Mouse (Mus musculus): ENCODE results near the gene Hnrnpu. TPM values are rescaled to one million over a fixed set of nuclear protein-coding genes. Genes with fewer than 3 reads are reported as not detected.
"Not testable (repeated sequence)": the region's sequence is repeated elsewhere in the genome, so short reads cannot be mapped to it uniquely, and the experiment has no call there.

Hnrnpu gene
- polyA plus RNA-seq, 1 experiment: 147 TPM

GRCm38 (mm10) chr1:178357776-178358710 lies 20.4 kb upstream of the Hnrnpu start:
- no peak overlapping the region for H3K4me3 ChIP-seq (ENCODE audit: control insufficient read depth, low read depth, low read length)
- no peaks in the 10 kb centered on the region; the same call in 1 of the 2 replicates for H3K4me1 ChIP-seq (ENCODE audit: control insufficient read depth, insufficient read depth, low read length)
- no peak overlapping the region for H3K27ac ChIP-seq (ENCODE audit: control insufficient read depth, insufficient read depth, low read depth, low read length)
- TF ChIP-seq POLR2A (IDR thresholded peaks at IDR 0.05; ENCODE audit: control insufficient read depth, low read depth, low read length): no peak
- no peak for TF ChIP-seq CTCF (IDR thresholded peaks at IDR 0.05; ENCODE audit: control insufficient read depth, insufficient read depth, insufficient replicate concordance, low read depth, low read length)
- H3K27me3 ChIP-seq (ENCODE audit: control insufficient read depth, insufficient read depth, low read length): no peaks in the 10 kb centered on the region
- H3K36me3 ChIP-seq (ENCODE audit: control insufficient read depth, insufficient read depth, low read length): no peaks in the 10 kb centered on the region

GRCm38 (mm10) chr1:178354576-178354975 lies 17.0 kb upstream of the Hnrnpu start:
- Histone ChIP-seq H3K4me3 (ENCODE audit: control insufficient read depth, low read depth, low read length) (no peak overlapping the region), H3K27ac (ENCODE audit: control insufficient read depth, insufficient read depth, low read depth, low read length) (no peak overlapping the region), H3K36me3 (ENCODE audit: control insufficient read depth, insufficient read depth, low read length) (no peaks in the 10 kb centered on the region), H3K27me3 (ENCODE audit: control insufficient read depth, insufficient read depth, low read length) (no peaks in the 10 kb centered on the region), H3K4me1 (ENCODE audit: control insufficient read depth, insufficient read depth, low read length) (no peaks in the 10 kb centered on the region)
- TF ChIP-seq CTCF (IDR thresholded peaks at IDR 0.05; ENCODE audit: control insufficient read depth, insufficient read depth, insufficient replicate concordance, low read depth, low read length) (no peak), POLR2A (IDR thresholded peaks at IDR 0.05; ENCODE audit: control insufficient read depth, low read depth, low read length) (no peak)

GRCm38 (mm10) chr1:178351643-178352042 lies 14.0 kb upstream of the Hnrnpu start:
- Histone ChIP-seq H3K36me3 (ENCODE audit: control insufficient read depth, insufficient read depth, low read length) (no peaks in the 10 kb centered on the region), H3K4me1 (ENCODE audit: control insufficient read depth, insufficient read depth, low read length) (no peaks in the 10 kb centered on the region), H3K27ac (ENCODE audit: control insufficient read depth, insufficient read depth, low read depth, low read length) (no peak overlapping the region), H3K4me3 (ENCODE audit: control insufficient read depth, low read depth, low read length) (no peak overlapping the region), H3K27me3 (ENCODE audit: control insufficient read depth, insufficient read depth, low read length) (no peaks in the 10 kb centered on the region)
- TF ChIP-seq POLR2A (IDR thresholded peaks at IDR 0.05; ENCODE audit: control insufficient read depth, low read depth, low read length) (no peak), CTCF (IDR thresholded peaks at IDR 0.05; ENCODE audit: control insufficient read depth, insufficient read depth, insufficient replicate concordance, low read depth, low read length) (no peak)

- TF ChIP-seq CTCF (IDR thresholded peaks at IDR 0.05; ENCODE audit: control insufficient read depth, insufficient read depth, insufficient replicate concordance, low read depth, low read length): no peak
- TF ChIP-seq POLR2A (IDR thresholded peaks at IDR 0.05; ENCODE audit: control insufficient read depth, low read depth, low read length): no peak
- Histone ChIP-seq H3K36me3 (ENCODE audit: control insufficient read depth, insufficient read depth, low read length) (no peaks in the 10 kb centered on the region), H3K27me3 (ENCODE audit: control insufficient read depth, insufficient read depth, low read length) (no peaks in the 10 kb centered on the region), H3K4me3 (ENCODE audit: control insufficient read depth, low read depth, low read length) (no peak overlapping the region), H3K4me1 (ENCODE audit: control insufficient read depth, insufficient read depth, low read length) (no peaks in the 10 kb centered on the region), H3K27ac (ENCODE audit: control insufficient read depth, insufficient read depth, low read depth, low read length) (no peak overlapping the region)
Measured at GRCm38 (mm10) chr1:178350792-178351191, 13.2 kb upstream of the Hnrnpu start.

- not testable (repeated sequence) for H3K36me3 ChIP-seq (ENCODE audit: control insufficient read depth, insufficient read depth, low read length); H3K27ac ChIP-seq (ENCODE audit: control insufficient read depth, insufficient read depth, low read depth, low read length)
Measured at GRCm38 (mm10) chr1:178344071-178344805, 6.6 kb upstream of the Hnrnpu start.

GRCm38 (mm10) chr1:178342612-178343011 lies 5.0 kb upstream of the Hnrnpu start:
- TF ChIP-seq POLR2A (IDR thresholded peaks at IDR 0.05; ENCODE audit: control insufficient read depth, low read depth, low read length): no peak
- TF ChIP-seq CTCF (IDR thresholded peaks at IDR 0.05; ENCODE audit: control insufficient read depth, insufficient read depth, insufficient replicate concordance, low read depth, low read length): no peak
- Histone ChIP-seq H3K27me3 (ENCODE audit: control insufficient read depth, insufficient read depth, low read length) (no peaks in the 10 kb centered on the region), H3K4me1 (ENCODE audit: control insufficient read depth, insufficient read depth, low read length) (no peaks in the 10 kb centered on the region), H3K27ac (ENCODE audit: control insufficient read depth, insufficient read depth, low read depth, low read length) (no peak overlapping the region), H3K36me3 (ENCODE audit: control insufficient read depth, insufficient read depth, low read length) (no peaks in the 10 kb centered on the region), H3K4me3 (ENCODE audit: control insufficient read depth, low read depth, low read length) (no peak overlapping the region)

More at GRCm38 (mm10) chr1:178344071-178344805, 6.6 kb upstream of the Hnrnpu start:
- not testable (repeated sequence) for H3K27me3 ChIP-seq (ENCODE audit: control insufficient read depth, insufficient read depth, low read length); H3K4me1 ChIP-seq (ENCODE audit: control insufficient read depth, insufficient read depth, low read length); H3K4me3 ChIP-seq (ENCODE audit: control insufficient read depth, low read depth, low read length)

GRCm38 (mm10) chr1:178342063-178342462 lies 4.5 kb upstream of the Hnrnpu start:
- Histone ChIP-seq H3K36me3 (ENCODE audit: control insufficient read depth, insufficient read depth, low read length) (no peaks in the 10 kb centered on the region), H3K27me3 (ENCODE audit: control insufficient read depth, insufficient read depth, low read length) (no peaks in the 10 kb centered on the region), H3K4me3 (ENCODE audit: control insufficient read depth, low read depth, low read length) (no peak overlapping the region), H3K4me1 (ENCODE audit: control insufficient read depth, insufficient read depth, low read length) (no peaks in the 10 kb centered on the region), H3K27ac (ENCODE audit: control insufficient read depth, insufficient read depth, low read depth, low read length) (no peak overlapping the region)
- TF ChIP-seq CTCF (IDR thresholded peaks at IDR 0.05; ENCODE audit: control insufficient read depth, insufficient read depth, insufficient replicate concordance, low read depth, low read length): no peak
- no peak for TF ChIP-seq POLR2A (IDR thresholded peaks at IDR 0.05; ENCODE audit: control insufficient read depth, low read depth, low read length)

All from testis, adult 2 months (tissue).